Mouse (Mus musculus) neural tube, embryonic 15.5 days (tissue): Measurements from ENCODE around the gene St8sia2. TPM values are rescaled to one million over a fixed set of nuclear protein-coding genes. Genes with fewer than 3 reads are reported as not detected.
A peak's percentile ranks its signal among the peaks of the same experiment; 100 is the strongest.

Experiments
- ATAC-seq: fragments of 200-750 bp; cut with Nextera tagmentation; 2 replicates; pipeline ENCODE4 v1.8.0; 2017; ENCODE audit warnings: mild to moderate bottlenecking, moderate TSS enrichment, moderate library complexity; ENCODE audit not compliant: low FRiP score
- H3K27ac ChIP-seq: fragments of 300-500 bp; sonication (generic); replicated peaks from 2 replicates; pipeline ENCODE4 v1.5.1; 2015; ENCODE audit warnings: mild to moderate bottlenecking, inconsistent platforms
- H3K27me3 ChIP-seq: fragments of 300-500 bp; sonication (generic); replicated peaks from 2 replicates; pipeline ENCODE4 v1.6.1; 2015; ENCODE audit warnings: inconsistent platforms
- H3K36me3 ChIP-seq: fragments of 300-500 bp; sonication (generic); 2 replicates; pipeline ENCODE4 v1.6.1; 2015; ENCODE audit warnings: inconsistent platforms
- H3K4me1 ChIP-seq: fragments of 300-500 bp; sonication (generic); 2 replicates; pipeline ENCODE4 v1.6.1; 2015; ENCODE audit warnings: inconsistent platforms
- H3K4me2 ChIP-seq: fragments of 300-500 bp; sonication (generic); 2 replicates; pipeline ENCODE4 v1.6.1; 2015; ENCODE audit warnings: inconsistent platforms, mild to moderate bottlenecking, moderate library complexity
- H3K4me3 ChIP-seq: fragments of 300-500 bp; sonication (generic); replicated peaks from 2 replicates; pipeline ENCODE4 v1.5.1; 2015; ENCODE audit warnings: mild to moderate bottlenecking, inconsistent platforms
- H3K9ac ChIP-seq: fragments of 300-500 bp; sonication (generic); replicated peaks from 2 replicates; pipeline ENCODE4 v1.6.1; 2015; ENCODE audit warnings: mild to moderate bottlenecking, inconsistent platforms
- H3K9me3 ChIP-seq: fragments of 300-500 bp; sonication (generic); replicated peaks from 2 replicates; pipeline ENCODE4 v1.6.1; 2016; ENCODE audit warnings: inconsistent platforms
- WGBS: fragments of 180-500 bp; shearing (Covaris S2); methylation state at CpG from one replicate; pipeline ENCODE4 v1.1.7; 2015; ENCODE audit warnings: mixed read lengths; 5-methylcytosine and 5-hydroxymethylcytosine counted together
- polyA plus RNA-seq: library from polyadenylated mRNA; unstranded; fragments of >200 nt; fragmentation: Nextera tagmentation; extraction: Ambion mirVana; gene quantifications from 2 replicates; pipeline ENCODE4 v1.2.1, GENCODE M21; 2015

Gene St8sia2
- polyA plus RNA-seq, 1 experiment from 2014 or later, result 59.4 TPM

DNA sequence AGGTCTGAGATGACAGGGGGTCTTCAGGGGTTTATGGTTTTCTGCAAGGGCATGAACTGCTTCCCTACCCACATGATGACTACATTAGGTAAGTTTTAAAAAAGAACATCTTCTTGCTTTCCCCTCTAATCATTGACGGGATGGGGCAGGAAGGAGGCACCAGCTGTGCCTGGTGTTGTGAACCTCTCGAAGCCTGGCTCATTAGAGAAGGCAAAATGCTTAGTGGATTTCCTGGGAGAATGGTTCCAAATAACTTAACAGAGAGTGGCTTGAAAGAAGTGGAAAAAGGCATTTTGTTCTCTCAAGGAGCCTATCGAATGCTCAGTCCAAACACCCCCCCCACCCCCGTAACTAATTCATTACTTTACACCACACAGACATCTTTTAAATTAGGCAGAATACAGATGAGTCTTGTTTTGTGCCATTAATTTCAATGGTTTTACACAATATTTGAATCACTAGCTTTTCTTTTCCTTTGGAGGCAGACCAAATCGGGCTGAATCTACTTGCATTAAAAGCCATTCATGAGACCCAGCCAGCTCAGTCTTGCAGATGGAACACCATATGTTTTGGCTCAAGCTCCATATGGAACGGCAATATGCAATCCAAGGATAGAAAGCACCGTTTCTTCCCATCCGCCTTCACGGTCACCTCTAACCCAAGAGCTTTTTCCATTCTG is 95.7 kb downstream of the St8sia2 start:
- ATAC-seq, result peak; percentile 75
- WGBS, result 20% methylated on average over 9 of the region's 9 CpGs

DNA sequence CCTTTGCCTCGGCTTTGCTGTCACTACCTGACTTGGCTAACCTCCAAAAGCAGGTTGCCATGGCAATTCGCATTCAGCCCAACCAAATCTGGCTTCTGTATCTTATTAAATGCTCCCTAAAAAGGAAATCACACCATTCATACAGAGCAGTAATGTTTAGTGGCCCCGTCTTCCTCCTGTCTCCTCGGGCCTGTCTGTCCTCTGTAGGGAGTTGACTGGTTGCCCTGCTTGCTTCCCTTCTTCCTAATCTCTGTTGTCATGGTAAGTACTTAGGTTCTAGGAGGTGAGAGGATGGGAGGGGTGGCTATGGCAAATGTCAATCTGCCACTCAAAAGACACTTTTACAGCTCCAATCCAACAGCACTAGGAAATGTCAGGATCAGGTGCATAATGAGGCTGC is 101.6 kb downstream of the St8sia2 start:
- H3K9me3 ChIP-seq, result no peaks in the 10 kb centered on the region
- 36% methylated on average over 4 of the region's 4 CpGs for WGBS
- no peak overlapping the region for H3K9ac ChIP-seq
- peaks cover 23% of the 10 kb centered on the region for H3K4me1 ChIP-seq
- no peak overlapping the region for H3K4me3 ChIP-seq
- H3K27ac ChIP-seq, result no peak overlapping the region
- no peak for ATAC-seq
- H3K4me2 ChIP-seq, result no peak overlapping the region
- no peaks in the 10 kb centered on the region for H3K27me3 ChIP-seq
- no peaks in the 10 kb centered on the region for H3K36me3 ChIP-seq

More for the DNA sequence above, 95.7 kb downstream of the St8sia2 start:
- Histone ChIP-seq H3K27me3 (no peaks in the 10 kb centered on the region), H3K27ac (peak overlapping the region; percentile 18), H3K9ac (no peak overlapping the region), H3K4me2 (no peak overlapping the region), H3K4me1 (peaks cover 36% of the 10 kb centered on the region), H3K36me3 (no peaks in the 10 kb centered on the region), H3K4me3 (no peak overlapping the region), H3K9me3 (no peaks in the 10 kb centered on the region)

GRCm38 (mm10) chr7:73910843-73911242 is 102.6 kb downstream of the St8sia2 start:
- Histone ChIP-seq H3K27me3 (no peaks in the 10 kb centered on the region), H3K4me3 (no peak overlapping the region), H3K36me3 (no peaks in the 10 kb centered on the region), H3K9me3 (no peaks in the 10 kb centered on the region), H3K9ac (no peak overlapping the region), H3K4me1 (peaks cover 21% of the 10 kb centered on the region), H3K27ac (no peak overlapping the region), H3K4me2 (no peak overlapping the region)
- ATAC-seq, result no peak
- WGBS, result 92% methylated on average over 4 of the region's 4 CpGs

- WGBS, result 50% methylated on average over 5 of the region's 5 CpGs
- peaks cover 21% of the 10 kb centered on the region for H3K4me1 ChIP-seq
- ATAC-seq, result peak; percentile 89
These were observed 103.9 kb downstream of the St8sia2 start for GRCm38 (mm10) chr7:73909432-73910205.

DNA sequence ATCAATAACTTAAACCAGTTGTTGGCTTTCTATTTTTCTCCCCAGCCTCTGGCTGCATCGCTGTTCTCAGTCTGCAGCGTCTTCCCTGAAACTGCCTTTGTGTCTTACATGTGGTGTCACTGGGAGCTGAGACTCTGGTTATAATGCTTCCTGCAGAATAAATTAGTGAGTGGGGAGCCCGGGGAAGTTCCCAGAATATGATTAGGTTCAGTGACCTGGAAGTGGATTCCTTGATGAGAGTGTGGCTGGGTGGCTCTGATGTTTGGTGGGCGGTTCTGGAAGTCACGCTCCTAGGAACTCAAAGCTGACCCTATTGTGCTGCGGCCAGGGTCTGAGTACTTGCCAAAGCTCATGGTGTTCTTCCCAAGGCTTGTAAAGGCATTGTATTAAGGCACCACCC is 119.0 kb downstream of the St8sia2 start:
- Histone ChIP-seq H3K9ac (no peak overlapping the region), H3K4me2 (no peak overlapping the region), H3K27ac (no peak overlapping the region), H3K9me3 (no peaks in the 10 kb centered on the region), H3K4me3 (no peak overlapping the region), H3K36me3 (no peaks in the 10 kb centered on the region), H3K27me3 (0 out of 2 replicates have a peak, but pooled peaks cover 2% of the 10 kb centered on the region), H3K4me1 (peaks cover 16% of the 10 kb centered on the region)
- 0 out of 2 replicates have a peak, but pooled peaks have one; percentile 29 for ATAC-seq
- 15% methylated on average over 6 of the region's 6 CpGs for WGBS

More at GRCm38 (mm10) chr7:73909432-73910205, 103.9 kb downstream of the St8sia2 start:
- H3K4me3 ChIP-seq, result no peak overlapping the region
- peak overlapping the region; percentile 80 for H3K27ac ChIP-seq
- no peak overlapping the region for H3K9ac ChIP-seq
- H3K27me3 ChIP-seq, result no peaks in the 10 kb centered on the region
- H3K4me2 ChIP-seq, result no peak overlapping the region; the same call in 1 of the 2 replicates
- H3K36me3 ChIP-seq, result no peaks in the 10 kb centered on the region
- H3K9me3 ChIP-seq, result no peaks in the 10 kb centered on the region

DNA sequence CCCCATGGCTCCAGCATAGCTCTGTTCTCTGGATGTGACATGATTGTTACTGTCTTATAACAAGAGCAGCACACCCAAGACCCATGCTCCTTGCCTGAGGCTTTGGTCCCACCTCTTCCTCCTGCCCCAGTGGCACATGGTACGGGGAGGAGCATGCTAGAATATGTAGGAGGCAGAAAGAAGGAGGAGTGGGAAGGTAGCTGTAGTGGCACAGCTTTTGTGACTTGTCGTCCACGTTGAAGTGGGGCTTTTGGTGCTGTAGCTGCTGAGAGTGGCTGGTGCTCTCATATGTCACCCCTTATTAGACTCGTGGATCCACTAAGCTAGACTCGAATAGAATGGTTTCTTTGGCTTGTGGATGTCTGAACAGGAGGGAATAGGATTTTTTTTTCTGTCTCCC is 121.7 kb downstream of the St8sia2 start:
- H3K27ac ChIP-seq, result no peak overlapping the region
- 85% methylated on average over 5 of the region's 5 CpGs for WGBS

GRCm38 (mm10) chr7:73890891-73891610 is 122.4 kb downstream of the St8sia2 start:
- no peak for ATAC-seq
- 72% methylated on average over 9 of the region's 9 CpGs for WGBS
- no peaks in the 10 kb centered on the region for H3K9me3 ChIP-seq
- H3K4me1 ChIP-seq, result peaks cover 16% of the 10 kb centered on the region
- H3K4me2 ChIP-seq, result no peak overlapping the region
- H3K9ac ChIP-seq, result no peak overlapping the region
- no peak overlapping the region for H3K27ac ChIP-seq
- H3K27me3 ChIP-seq, result no peaks in the 10 kb centered on the region
- H3K36me3 ChIP-seq, result no peaks in the 10 kb centered on the region
- H3K4me3 ChIP-seq, result no peak overlapping the region

More for the DNA sequence above, 121.7 kb downstream of the St8sia2 start:
- no peak overlapping the region for H3K4me3 ChIP-seq
- H3K9ac ChIP-seq, result no peak overlapping the region
- no peak overlapping the region for H3K4me2 ChIP-seq
- no peak for ATAC-seq
- peaks cover 16% of the 10 kb centered on the region for H3K4me1 ChIP-seq
- no peaks in the 10 kb centered on the region for H3K27me3 ChIP-seq
- no peaks in the 10 kb centered on the region for H3K9me3 ChIP-seq
- no peaks in the 10 kb centered on the region for H3K36me3 ChIP-seq

DNA sequence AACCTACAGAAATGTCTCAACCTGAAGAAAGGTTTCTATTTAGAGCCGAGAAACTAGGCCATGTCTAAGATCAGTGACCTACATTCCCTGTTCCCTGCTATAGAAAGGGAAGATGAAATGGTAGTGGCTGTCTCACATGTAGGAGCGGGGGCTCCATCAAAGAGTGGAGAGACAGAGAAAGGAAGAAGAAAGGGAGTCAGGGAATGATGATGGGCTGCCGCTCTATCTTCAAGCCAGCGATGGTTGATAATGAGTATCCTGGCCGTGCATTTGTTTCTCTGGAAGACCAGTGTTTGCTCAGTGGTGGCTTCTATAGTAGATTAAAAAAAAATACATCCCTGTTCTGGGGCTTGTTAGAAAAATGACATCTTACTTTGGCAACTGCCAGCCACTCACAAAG is 123.0 kb downstream of the St8sia2 start:
- H3K36me3 ChIP-seq, result no peaks in the 10 kb centered on the region
- no peaks in the 10 kb centered on the region for H3K27me3 ChIP-seq
- no peak overlapping the region for H3K27ac ChIP-seq
- no peak for ATAC-seq
- H3K4me2 ChIP-seq, result no peak overlapping the region
- peaks cover 16% of the 10 kb centered on the region for H3K4me1 ChIP-seq
- no peaks in the 10 kb centered on the region for H3K9me3 ChIP-seq
- 84% methylated on average over 5 of the region's 5 CpGs for WGBS
- H3K4me3 ChIP-seq, result no peak overlapping the region
- H3K9ac ChIP-seq, result no peak overlapping the region
